Mouse (Mus musculus) spleen, adult 2 months (tissue): ENCODE measurements around the gene Phgr1. TPM values are rescaled to one million over a fixed set of nuclear protein-coding genes. Genes with fewer than 3 reads are reported as not detected.

Experiments
- DNase-seq, 2 experiments: peaks; one replicate each; pipeline versions ENCODE4 v3.0.0 to v3.0.0-alpha.2; 2012 to 2021; ENCODE audit warnings: low spot score in 2 of 2, low read depth in 1 of 2
- H3K27ac ChIP-seq: fragments of 200-500 bp; 2 replicates; pipeline ENCODE4 v1.5.1; 2012; ENCODE audit warnings: low read length, inconsistent platforms; ENCODE audit not compliant: insufficient read depth
- H3K27me3 ChIP-seq: fragments of 200-500 bp; 2 replicates; pipeline ENCODE4 v1.6.1; 2012; ENCODE audit warnings: mild to moderate bottlenecking, moderate library complexity, low read length, inconsistent platforms; ENCODE audit not compliant: control insufficient read depth, insufficient read depth
- H3K36me3 ChIP-seq: fragments of 200-500 bp; 2 replicates; pipeline ENCODE4 v1.6.1; 2012; ENCODE audit warnings: mild to moderate bottlenecking, low read length, inconsistent platforms; ENCODE audit not compliant: control insufficient read depth, insufficient read depth
- H3K4me1 ChIP-seq: fragments of 200-500 bp; 2 replicates; pipeline ENCODE4 v1.6.1; 2011; ENCODE audit warnings: inconsistent platforms; ENCODE audit not compliant: control insufficient read depth, insufficient read depth, insufficient read length
- H3K4me3 ChIP-seq: fragments of 200-500 bp; 2 replicates; pipeline ENCODE4 v1.5.1; 2011; ENCODE audit warnings: mild to moderate bottlenecking, inconsistent platforms; ENCODE audit not compliant: insufficient read depth, insufficient read length; ENCODE audit errors: extremely low read depth
- CTCF ChIP-seq: fragments of 200-500 bp; IDR thresholded peaks from 2 replicates; pipeline ENCODE4 v1.5.1; 2011; ENCODE audit warnings: mild to moderate bottlenecking, inconsistent platforms; ENCODE audit not compliant: insufficient read depth, insufficient read length, insufficient replicate concordance; ENCODE audit errors: extremely low read depth
- POLR2A ChIP-seq: fragments of 200-500 bp; IDR thresholded peaks from 2 replicates; pipeline ENCODE4 v1.6.1; 2011; ENCODE audit warnings: low read depth, low read length, inconsistent platforms
- WGBS: fragments of 180-500 bp; shearing (Covaris S2); methylation state at CpG from one replicate; pipeline ENCODE4 v1.1.7; 2018; 5-methylcytosine and 5-hydroxymethylcytosine counted together
- polyA plus RNA-seq: library from polyadenylated mRNA; depleted of rRNA; stranded (reverse); fragments of >200 nt; gene quantifications from 2 replicates; pipeline ENCODE4 v1.2.3, GENCODE M21; 2012

The Phgr1 gene
- polyA plus RNA-seq, 1 experiment = 0.36 TPM

- Histone ChIP-seq H3K4me1 (no peaks in the 10 kb centered on the region), H3K27ac (no peak overlapping the region), H3K27me3 (no peaks in the 10 kb centered on the region), H3K36me3 (no peaks in the 10 kb centered on the region), H3K4me3 (no peak overlapping the region)
- TF ChIP-seq CTCF (no peak), POLR2A (no peak)
- 87% methylated on average over 5 of the region's 5 CpGs for WGBS
- no peak for DNase-seq
These were observed 7.7 kb upstream of the Phgr1 start for GRCm38 (mm10) chr2:118764875-118765274.

GRCm38 (mm10) chr2:118766041-118767033, 6.2 kb upstream of the Phgr1 start:
- Histone ChIP-seq H3K4me3 (no peak overlapping the region), H3K4me1 (no peaks in the 10 kb centered on the region), H3K27ac (no peak overlapping the region), H3K36me3 (no peaks in the 10 kb centered on the region), H3K27me3 (no peaks in the 10 kb centered on the region)
- WGBS = 60% methylated on average over 10 of the region's 10 CpGs
- no peak for DNase-seq
- TF ChIP-seq CTCF (no peak), POLR2A (no peak)

- Histone ChIP-seq H3K36me3 (no peaks in the 10 kb centered on the region), H3K27ac (no peak overlapping the region), H3K4me3 (no peak overlapping the region), H3K4me1 (no peaks in the 10 kb centered on the region; the same call in 1 of the 2 replicates), H3K27me3 (no peaks in the 10 kb centered on the region)
- TF ChIP-seq CTCF (no peak), POLR2A (no peak)
- WGBS = 64% methylated on average over 2 of the region's 2 CpGs
- DNase-seq = no peak
These were observed 2.0 kb downstream of the Phgr1 start for GRCm38 (mm10) chr2:118774536-118774935.

GRCm38 (mm10) chr2:118775396-118775795, 2.8 kb downstream of the Phgr1 start:
- no peak overlapping the region for H3K4me3 ChIP-seq
- no peak overlapping the region for H3K27ac ChIP-seq
- no peak for TF ChIP-seq POLR2A
- TF ChIP-seq CTCF = no peak
- WGBS = 26% methylated on average over 1 of the region's 1 CpGs
- no peaks in the 10 kb centered on the region for H3K36me3 ChIP-seq
- no peaks in the 10 kb centered on the region for H3K27me3 ChIP-seq
- DNase-seq = no peak
- H3K4me1 ChIP-seq = no peaks in the 10 kb centered on the region; the same call in 1 of the 2 replicates

GRCm38 (mm10) chr2:118775846-118776245, 3.3 kb downstream of the Phgr1 start:
- TF ChIP-seq CTCF = no peak
- no peak for TF ChIP-seq POLR2A
- H3K4me1 ChIP-seq = no peaks in the 10 kb centered on the region; the same call in 1 of the 2 replicates
- WGBS = 97% methylated on average over 3 of the region's 4 CpGs
- DNase-seq = no peak
- no peak overlapping the region for H3K4me3 ChIP-seq
- no peak overlapping the region for H3K27ac ChIP-seq
- no peaks in the 10 kb centered on the region for H3K27me3 ChIP-seq
- H3K36me3 ChIP-seq = no peaks in the 10 kb centered on the region

- Histone ChIP-seq H3K27me3 (no peaks in the 10 kb centered on the region), H3K36me3 (no peaks in the 10 kb centered on the region), H3K4me3 (no peak overlapping the region), H3K4me1 (no peaks in the 10 kb centered on the region; the same call in 1 of the 2 replicates), H3K27ac (no peak overlapping the region)
- 63% methylated on average over 2 of the region's 2 CpGs for WGBS
- DNase-seq = no peak
- TF ChIP-seq POLR2A (no peak), CTCF (no peak)
These were observed 3.7 kb downstream of the Phgr1 start for GRCm38 (mm10) chr2:118776295-118776694.

GRCm38 (mm10) chr2:118778418-118778817, 5.8 kb downstream of the Phgr1 start:
- 77% methylated on average over 4 of the region's 4 CpGs for WGBS
- Histone ChIP-seq H3K36me3 (no peaks in the 10 kb centered on the region), H3K27me3 (no peaks in the 10 kb centered on the region), H3K27ac (no peak overlapping the region), H3K4me1 (no peaks in the 10 kb centered on the region; the same call in 1 of the 2 replicates), H3K4me3 (no peak overlapping the region)
- no peak for DNase-seq
- no peak for TF ChIP-seq POLR2A
- no peak for TF ChIP-seq CTCF
